Mouse (Mus musculus) C2C12 (cell line): ENCODE results near the gene Runx3.

Experiments used
- CEBPB ChIP-seq: IDR thresholded peaks from one replicate; pipeline ENCODE4 v1.6.1; 2011; ENCODE audit warnings: low read depth, mild to moderate bottlenecking, control low read depth, moderate library complexity
- CTCF ChIP-seq: IDR thresholded peaks from one replicate; pipeline ENCODE4 v1.5.1; 2011; ENCODE audit not compliant: control insufficient read depth, insufficient read depth, insufficient read length
- MAX ChIP-seq: IDR thresholded peaks from one replicate; pipeline ENCODE4 v1.6.1; 2011; ENCODE audit warnings: mild to moderate bottlenecking, control low read depth
- MYOD1 ChIP-seq: IDR thresholded peaks from one replicate; pipeline ENCODE4 v1.6.1; 2011; ENCODE audit warnings: low read depth; ENCODE audit not compliant: control insufficient read depth, insufficient read length
- MYOG ChIP-seq: IDR thresholded peaks from one replicate; pipeline ENCODE4 v1.6.1; 2011; ENCODE audit not compliant: control insufficient read depth, insufficient read length; ENCODE audit errors: extremely low read depth
- USF1 ChIP-seq: IDR thresholded peaks from one replicate; pipeline ENCODE4 v1.6.1; 2011; ENCODE audit warnings: low read depth, mild to moderate bottlenecking, control low read depth, moderate library complexity

DNA sequence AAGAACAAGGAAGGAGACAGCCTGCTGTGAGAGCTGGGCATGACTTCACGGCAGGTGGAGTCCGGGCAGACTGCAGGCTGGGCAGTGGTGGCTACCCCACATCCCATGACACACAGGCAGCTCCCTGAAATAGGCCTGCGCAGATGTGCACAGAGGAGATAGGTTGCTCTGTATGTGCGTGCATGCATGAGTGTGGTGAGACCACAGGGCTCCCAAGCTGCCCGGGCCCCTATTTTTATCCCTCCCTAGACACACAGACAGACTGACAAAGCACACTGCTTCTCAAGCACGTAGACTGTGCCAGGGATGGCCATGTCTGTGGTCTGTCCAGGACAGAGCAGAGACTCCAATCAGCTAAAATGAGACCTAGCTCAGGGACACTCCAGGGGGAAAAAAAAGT is 10.7 kb downstream of the Runx3 start:
- no peak for TF ChIP-seq CTCF
- TF ChIP-seq MYOD1, result no peak
- TF ChIP-seq MAX, result no peak
- TF ChIP-seq USF1, result no peak
- no peak for TF ChIP-seq MYOG
- TF ChIP-seq CEBPB, result no peak
